Mouse (Mus musculus): ENCODE measurements around the gene Atrn.

The Atrn gene

GRCm38 (mm10) chr2:130905751-130906583 is at the start of gene Atrn, which contains the start of gene 4930402H24Rik:
Atrn (plus strand) TSS chr2:130906495.
4930402H24Rik (minus strand) TSS chr2:130906406.
- 2% methylated on average over 50 of the region's 50 CpGs for WGBS

- 78% methylated on average over 3 of the region's 3 CpGs for WGBS
These were observed 44.2 kb upstream of the Atrn start for GRCm38 (mm10) chr2:130862091-130862490.

GRCm38 (mm10) chr2:130870916-130871315 is 35.4 kb upstream of the Atrn start:
- WGBS, result 96% methylated on average over 5 of the region's 5 CpGs

- 74% methylated on average over 3 of the region's 3 CpGs for WGBS
These were observed 28.9 kb upstream of the Atrn start for GRCm38 (mm10) chr2:130877376-130877775.

- WGBS, result 73% methylated on average over 1 of the region's 1 CpGs
These were observed 18.8 kb upstream of the Atrn start for GRCm38 (mm10) chr2:130887456-130887855.

- 96% methylated on average over 2 of the region's 2 CpGs for WGBS
These were observed 9.4 kb upstream of the Atrn start for GRCm38 (mm10) chr2:130896944-130897343.

- WGBS, result 84% methylated on average over 2 of the region's 2 CpGs
These were observed 8.4 kb upstream of the Atrn start for GRCm38 (mm10) chr2:130897856-130898255.

GRCm38 (mm10) chr2:130898783-130899182 is 7.5 kb upstream of the Atrn start:
- 91% methylated on average over 2 of the region's 2 CpGs for WGBS

GRCm38 (mm10) chr2:130906584-130907315 is 455 bp downstream of the Atrn start:
- under 1% methylated on average over 58 of the region's 58 CpGs for WGBS

GRCm38 (mm10) chr2:130911691-130912090 is 5.4 kb downstream of the Atrn start:
- WGBS, result 85% methylated on average over 1 of the region's 1 CpGs

GRCm38 (mm10) chr2:130914873-130915272 is 8.6 kb downstream of the Atrn start:
- WGBS, result 89% methylated on average over 1 of the region's 1 CpGs

GRCm38 (mm10) chr2:130916521-130917147 is 10.3 kb downstream of the Atrn start:
- WGBS, result 30% methylated on average over 3 of the region's 3 CpGs

- WGBS, result 97% methylated on average over 1 of the region's 1 CpGs
These were observed 11.4 kb downstream of the Atrn start for GRCm38 (mm10) chr2:130917686-130918085.

- 86% methylated on average over 5 of the region's 5 CpGs for WGBS
These were observed 12.8 kb downstream of the Atrn start for GRCm38 (mm10) chr2:130919062-130919593.

GRCm38 (mm10) chr2:130924950-130925349 is 18.7 kb downstream of the Atrn start:
- 91% methylated on average over 2 of the region's 2 CpGs for WGBS

- WGBS, result 74% methylated on average over 4 of the region's 4 CpGs
These were observed 21.7 kb downstream of the Atrn start for GRCm38 (mm10) chr2:130928031-130928430.

GRCm38 (mm10) chr2:130929994-130930393 is 23.7 kb downstream of the Atrn start:
- WGBS, result 89% methylated on average over 5 of the region's 5 CpGs

- WGBS, result 73% methylated on average over 12 of the region's 12 CpGs
These were observed 26.6 kb downstream of the Atrn start for GRCm38 (mm10) chr2:130932865-130933264.

GRCm38 (mm10) chr2:130949781-130950180 is 43.5 kb downstream of the Atrn start:
- WGBS, result 63% methylated on average over 2 of the region's 2 CpGs

GRCm38 (mm10) chr2:130950548-130950947 is 44.3 kb downstream of the Atrn start:
- 4% methylated on average over 1 of the region's 1 CpGs for WGBS

GRCm38 (mm10) chr2:130958906-130959305 is 52.6 kb downstream of the Atrn start:
- 83% methylated on average over 2 of the region's 2 CpGs for WGBS

GRCm38 (mm10) chr2:130965042-130965441 is 58.7 kb downstream of the Atrn start:
- 100% methylated on average over 1 of the region's 1 CpGs for WGBS

Measured in cerebral cortex, adult 2 months (tissue).